Mouse (Mus musculus) E14TG2a.4 (cell line): ENCODE measurements around the gene Mrpl28.

Experiments
- CTCF ChIP-seq: conservative IDR thresholded peaks from 2 replicates; pipeline ENCODE4 v1.5.1; 2014; ENCODE audit warnings: low read length
- NANOG ChIP-seq: IDR thresholded peaks from 2 replicates; pipeline ENCODE4 v1.6.1; 2014; ENCODE audit warnings: borderline replicate concordance, low read length, mixed read lengths
- POU5F1 ChIP-seq: IDR thresholded peaks from 2 replicates; pipeline ENCODE4 v1.6.1; 2014; ENCODE audit warnings: low read length, borderline replicate concordance

DNA sequence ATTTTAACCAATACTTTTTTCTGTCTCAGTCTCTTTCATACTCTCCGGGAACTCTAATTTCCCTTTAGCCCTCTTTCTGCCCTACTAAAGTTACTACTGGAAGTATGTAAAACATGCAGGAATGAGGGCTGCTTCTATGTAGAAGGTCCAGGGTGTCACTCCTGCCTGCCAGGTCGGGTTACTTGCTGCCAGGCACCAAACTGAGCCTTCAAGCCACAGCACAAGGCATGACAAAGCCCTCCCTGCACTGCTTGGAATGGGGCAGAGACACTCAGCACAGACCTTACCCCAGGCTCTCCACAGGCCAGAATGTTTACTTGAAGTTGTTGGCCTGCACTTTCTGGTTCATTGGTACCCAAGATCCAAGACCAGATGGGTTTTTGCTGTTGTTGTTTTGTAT, 23.1 kb upstream of the Mrpl28 start:
- no peak for TF ChIP-seq CTCF
- no peak for TF ChIP-seq POU5F1
- no peak for TF ChIP-seq NANOG
